Mouse (Mus musculus): ENCODE measurements around the gene Taf6.

- TF ChIP-seq POLR2A (IDR thresholded peaks at IDR 0.05; ENCODE audit: borderline replicate concordance, low read depth, low read length) (no peak), CTCF (IDR thresholded peaks at IDR 0.05; ENCODE audit: low read depth, low read length) (peak; percentile 9; the same call in 1 of the 2 replicates)
Observed at GRCm38 (mm10) chr5:138137935-138138549, 49.2 kb downstream of the Taf6 start.
